Mouse (Mus musculus) heart, postnatal 10 days (tissue): ENCODE measurements around the gene Krt78. TPM values are rescaled to one million over a fixed set of nuclear protein-coding genes. Genes with fewer than 3 reads are reported as not detected.

Experiments used
- DNase-seq, 2 experiments: peaks; one replicate each; pipeline ENCODE4 v3.0.0; 2021
- intact Hi-C: fragments of 180-260 bp; cut with DNase I; formaldehyde crosslinking; loops from one replicate; pipeline ENCODE4 v1.15.1; 2025
- total RNA-seq, 2 experiments: library from RNA; stranded (reverse); gene quantifications; 2 replicates each; pipeline ENCODE4 v1.2.3; 2021

The Krt78 gene
- total RNA-seq, 2 experiments from 2014 or later: not detected

DNA sequence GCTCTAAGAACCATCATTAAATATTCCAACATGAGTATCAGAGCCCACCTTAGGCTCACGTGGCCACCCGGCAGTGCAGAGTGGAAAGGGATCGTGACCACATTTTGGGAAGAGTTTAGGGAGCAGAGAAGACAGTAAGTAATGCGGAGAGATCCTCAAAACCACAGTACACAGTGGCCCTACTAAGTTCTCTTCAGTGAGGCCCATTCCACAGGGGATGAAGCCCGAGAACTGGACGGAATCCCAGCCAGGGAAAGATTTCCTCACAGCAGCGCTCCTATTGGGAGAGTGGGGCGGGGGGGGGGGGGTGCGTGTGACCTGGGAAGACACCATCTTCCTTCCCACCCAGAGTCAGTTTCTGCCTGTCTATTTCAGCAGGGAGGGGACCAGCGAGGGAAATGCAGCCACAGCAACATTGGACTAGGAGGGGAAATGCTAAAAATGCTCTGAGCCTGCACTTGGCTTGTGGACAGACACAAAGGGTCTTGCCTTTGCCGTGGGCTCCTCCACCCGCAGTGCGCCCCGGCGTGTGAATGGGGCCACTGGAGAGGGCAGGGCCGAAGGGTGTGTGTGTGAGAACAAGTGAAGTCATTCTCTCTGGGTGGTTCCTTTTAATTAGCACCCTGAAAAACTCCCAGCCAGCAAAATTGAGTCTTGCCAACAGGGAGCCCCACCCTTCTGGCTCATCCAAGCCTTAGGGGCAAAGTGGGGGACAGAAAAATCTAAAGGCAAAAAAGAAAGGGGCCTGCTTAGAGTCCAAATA is 20.2 kb upstream of the Krt78 start:
- no peak for DNase-seq
- intact Hi-C loops: loop anchor here (5.0 kb wide), 1 partner anchor 72 kb away; no protein-coding TSS in a partner anchor

DNA sequence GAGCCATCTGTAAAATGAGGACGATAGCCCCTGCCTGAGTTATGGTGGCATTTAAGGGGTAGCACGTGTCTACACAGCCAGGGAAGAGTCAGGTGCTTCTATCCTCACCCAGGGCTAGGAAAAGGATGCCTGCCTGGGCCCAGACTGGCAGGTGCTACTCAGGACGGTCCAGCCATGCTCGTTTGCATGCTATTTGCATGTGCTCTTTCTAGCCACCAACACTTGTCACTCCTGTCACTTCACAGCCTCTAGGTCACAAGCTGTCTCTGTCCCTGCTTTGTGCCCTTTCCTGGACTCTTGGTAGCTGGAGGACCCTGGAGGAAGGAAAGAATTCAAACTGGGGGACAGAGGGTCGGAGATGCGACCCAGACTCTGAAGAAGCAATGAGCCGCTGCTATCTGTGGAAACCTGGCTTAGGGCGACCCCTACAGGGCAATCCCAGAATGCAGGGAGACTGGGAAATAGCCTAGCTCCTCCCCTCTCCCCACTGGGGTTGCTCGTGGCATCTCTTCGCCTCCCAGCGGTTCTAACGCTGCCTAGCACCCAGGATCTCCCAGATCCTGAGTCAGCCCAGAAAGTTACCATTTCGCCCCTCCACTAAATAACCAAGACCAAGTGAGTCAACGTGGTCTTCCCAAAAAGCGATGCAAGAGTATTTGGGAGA is 19.5 kb upstream of the Krt78 start:
- intact Hi-C loops: loop anchor here (1.0 to 5.0 kb wide), 3 partner anchors 71 to 454 kb away; no protein-coding TSS in a partner anchor
- DNase-seq: peak; percentile 95 to 98

DNA sequence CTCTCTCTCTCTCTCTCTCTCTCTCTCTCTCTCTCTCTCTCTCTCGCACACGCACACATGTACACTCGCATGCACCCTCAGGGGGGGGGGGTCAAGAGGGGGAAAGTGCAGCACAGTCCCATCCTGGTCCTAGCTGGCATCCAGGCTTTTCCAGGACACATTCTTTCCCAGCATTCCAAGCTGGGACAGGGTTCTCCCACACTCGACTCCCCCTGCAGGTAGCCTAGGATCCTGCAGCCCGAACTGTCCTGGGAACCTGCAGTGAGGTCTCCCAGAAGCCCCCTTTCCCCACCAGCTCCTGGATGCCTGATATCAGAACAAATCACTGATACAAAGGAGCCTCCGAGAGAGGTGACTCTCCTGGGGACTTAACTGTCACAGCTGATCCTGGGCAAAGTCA is 16.4 kb upstream of the Krt78 start:
- intact Hi-C loops: loop anchor here (5.0 kb wide), 1 partner anchor 68 kb away; no protein-coding TSS in a partner anchor
- peak in 1 of 2 experiments; percentile 74 for DNase-seq

DNA sequence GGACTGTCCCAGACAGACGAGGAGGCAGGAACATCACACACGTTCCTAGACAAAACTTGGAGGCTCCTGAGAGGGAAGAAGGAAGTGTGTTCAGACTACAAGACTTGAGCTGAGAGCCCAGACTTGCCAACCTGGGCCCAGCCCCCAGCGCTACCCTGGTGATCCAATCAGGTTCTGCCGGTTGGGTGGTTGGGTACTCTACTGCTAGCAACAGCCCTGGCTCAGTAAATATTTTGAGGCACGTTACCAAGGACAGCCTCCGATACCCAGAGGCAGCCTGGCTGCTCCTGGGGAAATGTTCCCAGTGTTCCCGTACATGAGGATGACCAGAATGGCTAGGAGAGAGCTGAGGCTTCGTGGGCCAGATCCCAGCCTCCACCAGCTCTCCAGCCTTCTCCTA is 12.7 kb upstream of the Krt78 start:
- intact Hi-C loops: no loop called here
- DNase-seq: peak; percentile 41 to 54

DNA sequence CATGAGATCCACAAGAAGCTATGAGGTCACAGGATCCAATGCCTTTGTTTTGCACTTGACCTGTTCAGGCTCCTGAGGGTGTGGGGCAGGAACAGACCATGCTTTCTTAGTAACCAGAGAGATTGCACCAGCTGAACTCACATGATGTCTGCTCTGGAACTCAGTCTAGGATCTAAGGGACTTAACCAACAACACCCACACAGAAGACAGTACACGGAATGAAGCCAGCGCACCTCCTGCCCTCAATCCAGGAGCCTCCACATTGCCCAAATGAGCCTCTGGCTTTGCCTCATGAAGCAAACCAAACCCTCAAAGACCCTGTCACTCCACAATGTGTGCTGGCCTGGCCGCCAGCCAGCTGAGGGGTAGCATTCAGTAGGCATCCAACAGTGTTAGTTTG is 4.8 kb upstream of the Krt78 start:
- no peak for DNase-seq
- intact Hi-C loops: no loop called here

DNA sequence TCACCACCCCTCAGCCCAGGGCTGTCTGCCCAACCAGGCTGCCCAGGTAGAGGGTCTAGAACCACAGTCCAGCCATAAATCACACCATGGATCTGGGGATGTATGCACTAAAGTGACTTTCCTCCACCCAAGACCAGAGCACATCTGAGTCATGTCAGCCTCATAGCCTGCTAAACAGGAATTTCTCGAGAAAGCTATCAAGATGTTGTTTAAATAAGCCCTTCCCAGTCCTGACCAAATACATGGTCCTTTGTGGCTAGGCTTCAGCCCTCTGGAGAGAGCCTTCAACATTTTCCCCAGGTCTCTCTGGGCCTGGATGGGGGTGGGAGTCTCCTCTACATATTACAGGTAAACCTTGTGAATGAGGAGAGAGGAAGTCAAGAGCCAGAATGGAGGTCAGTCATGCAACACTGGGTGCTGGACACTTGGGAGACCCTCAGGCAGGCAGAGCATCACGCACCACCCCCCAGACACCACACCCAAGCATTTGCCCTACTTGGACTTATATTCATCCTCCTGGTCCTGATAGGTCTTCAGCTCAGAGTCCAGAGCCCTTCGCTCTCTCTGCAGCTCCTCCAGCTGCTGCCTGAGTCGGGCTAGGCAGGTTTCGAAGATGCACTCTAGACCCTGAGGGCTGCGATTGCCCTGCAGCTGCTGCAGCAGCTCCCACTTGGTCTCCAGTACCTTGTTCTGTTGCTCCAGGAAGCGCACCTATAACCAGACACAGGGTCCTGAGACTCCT is 1.2 kb downstream of the Krt78 start:
- DNase-seq: no peak
- intact Hi-C loops: no loop called here

DNA sequence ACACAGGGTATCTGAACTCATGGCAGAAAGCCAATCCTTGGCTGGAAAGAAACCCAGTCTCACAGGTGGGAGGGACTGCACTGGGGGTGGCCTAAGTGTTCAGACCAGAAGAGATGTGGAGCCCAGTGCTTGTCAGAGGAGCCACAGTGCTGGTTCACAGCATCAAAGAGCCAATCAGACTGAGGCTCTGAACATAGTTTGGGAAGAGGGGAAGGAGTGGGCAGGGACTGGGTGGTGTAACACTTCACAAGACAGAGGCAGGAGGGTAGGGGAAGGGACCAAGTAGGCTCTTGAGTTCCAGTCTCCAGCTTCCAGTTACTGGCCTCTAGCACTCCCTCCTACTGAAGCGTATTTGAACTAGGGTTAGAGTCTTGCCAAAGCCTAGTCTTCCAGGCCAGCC is 8.7 kb downstream of the Krt78 start:
- intact Hi-C loops: no loop called here
- no peak for DNase-seq

DNA sequence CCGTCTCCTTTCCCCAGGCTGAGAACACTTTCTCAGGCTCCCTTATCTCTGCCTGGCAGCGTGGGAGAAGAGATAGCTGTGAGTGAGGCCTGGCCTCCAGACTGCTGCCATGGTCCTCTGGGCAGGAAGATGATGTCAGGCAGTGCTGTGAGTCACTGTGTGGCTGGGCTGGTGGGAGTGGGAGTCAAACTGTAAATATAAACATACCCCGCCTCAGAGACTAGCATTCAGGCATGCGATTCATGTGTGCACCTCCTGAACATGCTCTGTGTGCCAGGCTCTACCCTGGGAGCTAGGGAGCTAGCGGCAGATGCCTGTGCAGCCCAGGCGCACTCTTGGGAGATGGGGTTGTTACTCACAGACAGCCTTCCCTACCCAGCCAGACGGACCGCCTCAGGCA is 12.1 kb downstream of the Krt78 start:
- intact Hi-C loops: no loop called here
- DNase-seq: peak; percentile 28 to 32

DNA sequence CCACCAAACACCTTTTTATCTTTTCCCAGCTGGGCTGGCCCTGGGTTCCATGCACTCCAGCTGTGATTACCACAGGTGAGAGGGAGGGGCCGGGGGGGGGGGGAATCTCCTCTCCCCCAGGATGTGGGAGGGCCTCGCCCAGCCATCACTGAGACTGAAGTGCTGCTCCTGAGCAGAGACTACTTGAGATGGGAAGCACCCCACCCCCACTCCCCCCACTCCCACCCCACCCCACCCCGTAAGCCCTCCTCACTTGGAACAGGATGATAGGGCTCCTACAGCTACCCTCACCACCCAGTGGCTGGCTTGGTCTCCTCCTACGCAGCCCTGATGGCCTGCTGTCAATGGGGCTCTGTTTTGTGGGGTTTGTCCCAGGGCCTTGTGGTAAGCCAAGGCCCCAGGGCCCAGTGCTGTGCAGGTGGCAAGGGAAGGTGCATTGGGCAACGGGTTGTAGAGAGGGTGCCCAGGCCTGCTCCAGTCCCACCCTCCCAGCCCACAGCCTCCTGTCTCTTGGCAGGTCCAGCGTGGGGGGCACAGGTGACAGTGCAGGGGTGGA is 13.7 kb downstream of the Krt78 start, which contains the start of gene Krt79:
Gene Krt79 (minus strand): TSS at position 51 of the 556 bp plus-strand sequence.
- intact Hi-C loops: no loop called here

DNA sequence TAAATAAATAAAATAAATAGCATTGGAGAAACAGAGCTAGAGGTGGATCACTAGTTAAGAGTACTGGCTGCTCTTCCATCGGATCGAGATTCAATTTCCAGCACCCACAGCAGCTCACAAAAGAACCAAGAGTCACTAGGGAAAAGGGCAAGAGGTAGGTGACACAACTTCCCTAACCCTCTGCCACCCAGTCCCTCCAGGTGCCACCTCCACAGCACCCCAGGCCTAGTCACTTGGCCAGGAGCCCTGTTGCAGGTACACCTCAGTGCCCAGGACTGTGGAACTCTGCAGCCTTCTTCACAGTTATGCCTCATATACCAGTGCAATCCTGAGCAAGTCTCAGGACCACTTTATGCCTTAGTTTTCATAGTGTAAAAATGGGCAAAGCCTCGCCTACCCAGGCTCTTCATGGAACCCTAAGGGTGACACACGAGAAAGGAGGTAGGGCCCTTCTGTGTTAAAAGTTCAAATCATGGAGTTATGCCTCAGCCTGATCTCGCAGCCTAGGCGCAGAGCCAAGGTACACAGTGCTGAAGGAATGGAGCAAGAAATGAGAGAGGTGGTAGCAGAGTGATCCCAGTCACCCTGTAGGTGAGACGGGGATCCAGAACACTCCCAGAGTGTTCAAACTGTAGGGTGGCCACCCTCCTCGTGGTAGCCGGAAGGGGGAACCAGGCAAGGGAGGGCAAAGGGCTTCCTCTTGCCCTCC is 15.3 kb downstream of the Krt78 start:
- DNase-seq: no peak
- intact Hi-C loops: no loop called here

More for the DNA sequence above, 13.7 kb downstream of the Krt78 start, which contains the start of gene Krt79:
- no peak for DNase-seq

DNA sequence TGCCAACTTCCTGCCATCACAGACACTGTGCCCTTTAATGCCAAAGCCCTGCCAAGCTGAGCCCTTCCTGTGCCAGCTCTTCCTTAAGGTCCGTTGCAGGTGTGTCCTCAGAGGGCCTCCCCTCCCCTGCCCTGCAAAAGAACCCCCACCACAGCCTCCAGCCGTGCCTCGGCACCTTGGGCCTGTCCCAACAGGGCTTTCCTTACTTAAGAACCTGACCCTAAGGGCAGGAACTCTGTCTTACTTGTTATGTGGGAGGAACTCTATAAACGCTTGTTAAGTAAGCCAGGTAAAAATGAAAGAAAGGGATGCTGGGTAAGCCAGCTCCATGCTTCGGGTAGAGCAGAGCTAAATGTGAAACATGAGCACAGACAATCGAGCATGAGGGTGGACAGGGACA is 21.1 kb downstream of the Krt78 start:
- DNase-seq: no peak
- intact Hi-C loops: no loop called here

DNA sequence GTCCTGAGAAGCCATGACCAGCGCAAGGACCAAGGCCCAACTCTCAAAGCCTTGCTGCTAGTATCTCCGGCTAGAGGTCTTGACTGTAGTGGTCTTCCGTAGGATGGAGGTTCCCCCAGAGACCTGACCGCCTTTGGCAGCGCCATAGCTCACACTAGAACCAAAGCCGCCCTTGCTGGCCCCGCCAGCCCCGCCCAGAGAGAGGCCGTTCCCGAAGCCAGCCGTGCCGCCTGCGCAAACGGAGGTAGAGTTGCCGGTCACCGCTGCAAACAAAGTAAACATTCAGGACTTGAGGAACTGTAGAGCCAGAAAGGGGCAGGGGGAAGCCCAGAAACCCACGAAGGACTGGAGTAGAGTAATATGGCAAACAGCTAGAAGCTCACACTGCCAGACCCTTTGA is 24.4 kb downstream of the Krt78 start:
- DNase-seq: peak; percentile 12 to 31
- intact Hi-C loops: no loop called here

DNA sequence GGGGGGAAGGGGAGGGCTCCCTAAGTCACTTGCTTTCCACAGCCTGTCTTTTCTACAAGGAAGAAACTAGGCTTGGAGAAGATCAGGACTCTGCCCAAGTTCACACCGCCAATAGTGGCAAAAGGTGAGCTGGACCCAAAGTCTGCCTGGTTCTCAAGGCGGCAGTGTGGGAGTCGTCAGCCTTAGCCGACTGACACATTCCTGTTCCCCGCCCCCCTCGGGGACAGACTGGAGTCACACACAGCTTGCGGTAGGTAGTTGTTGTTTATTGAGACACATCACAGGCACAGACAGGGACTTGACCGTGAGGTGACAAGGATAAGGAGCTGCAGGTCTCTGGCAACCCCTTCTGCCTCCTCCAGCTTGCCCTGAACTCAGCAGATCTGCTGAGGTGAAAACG is 25.0 kb downstream of the Krt78 start:
- DNase-seq: no peak
- intact Hi-C loops: no loop called here

DNA sequence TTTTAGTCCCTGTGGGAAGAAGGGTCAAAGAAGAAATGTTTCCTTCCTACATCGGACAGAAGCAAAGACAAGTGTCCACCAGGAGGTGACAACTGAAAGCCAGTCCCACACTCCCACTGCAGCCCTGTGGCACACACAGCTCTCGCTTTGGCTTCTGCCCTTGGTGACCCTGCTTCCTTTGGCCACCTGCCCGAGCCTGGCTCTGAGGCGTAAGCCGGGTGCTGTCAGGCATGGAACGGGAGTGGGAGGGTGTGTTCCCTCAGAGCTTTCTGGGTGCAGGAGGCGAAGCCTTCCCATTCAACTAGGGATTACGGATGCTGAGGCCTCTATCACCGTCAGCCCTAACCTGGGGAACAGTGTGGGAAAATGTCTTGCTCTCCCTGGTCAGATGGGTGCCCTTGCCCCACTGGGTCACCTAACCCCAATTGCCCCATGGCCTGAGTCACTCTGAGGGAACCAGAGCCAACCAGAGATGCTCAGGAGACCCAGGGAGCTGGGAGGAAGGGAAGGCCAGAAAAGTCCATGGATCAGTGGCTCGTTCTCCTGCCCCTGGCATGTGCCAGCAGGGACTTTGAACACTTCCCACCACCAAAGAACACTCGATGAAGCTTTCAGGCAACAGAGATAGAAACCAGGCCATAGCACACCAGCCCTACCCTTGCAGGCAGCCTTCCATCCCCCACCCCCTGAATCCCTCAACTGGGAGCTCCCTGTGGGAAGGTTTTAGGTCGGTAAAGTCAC is 26.6 kb downstream of the Krt78 start:
- intact Hi-C loops: no loop called here
- DNase-seq: peak; percentile 20 to 36

DNA sequence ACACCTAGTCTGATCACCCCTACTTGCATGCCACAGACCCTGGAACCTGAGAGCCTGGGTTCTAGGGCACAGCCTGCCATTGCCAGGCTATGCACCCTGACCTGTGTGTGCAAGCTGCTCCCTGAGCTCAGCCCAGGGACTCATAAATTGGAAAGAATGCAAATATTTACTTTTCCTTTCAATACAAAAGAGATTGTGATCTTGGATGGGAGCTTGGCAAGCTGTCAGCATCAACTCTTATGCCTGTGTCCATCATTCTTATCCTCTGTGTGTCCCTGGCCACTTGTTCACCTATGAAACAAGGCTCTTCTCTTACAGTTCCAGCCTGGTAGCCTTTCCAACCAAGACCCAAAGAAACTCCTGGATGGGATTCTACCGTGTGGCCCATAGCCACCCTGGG is 29.0 kb downstream of the Krt78 start:
- no peak for DNase-seq
- intact Hi-C loops: no loop called here

DNA sequence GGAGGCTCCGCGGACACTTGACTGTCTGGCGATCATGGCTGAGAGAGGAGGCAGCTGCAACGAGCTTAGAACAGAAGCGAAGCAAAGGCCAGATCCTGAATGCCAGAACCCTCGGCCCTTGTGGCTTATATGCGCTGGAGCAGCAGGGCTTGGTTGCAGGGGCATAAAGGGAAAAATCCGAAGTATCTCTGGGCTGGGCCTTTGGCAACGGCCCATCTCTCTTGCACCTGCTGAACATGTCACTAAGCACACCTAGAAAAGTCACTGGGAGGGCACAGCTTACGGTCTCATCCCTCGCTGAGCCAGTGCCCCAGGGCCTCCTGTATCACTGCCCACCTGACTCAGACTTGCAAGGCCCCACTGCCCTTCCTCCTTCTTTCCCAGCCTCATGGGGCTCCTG is 29.5 kb downstream of the Krt78 start, which contains the start of gene Krt4:
Gene Krt4 (minus strand): TSS at position 101 of the 400 bp plus-strand sequence.
- intact Hi-C loops: no loop called here
- no peak for DNase-seq

DNA sequence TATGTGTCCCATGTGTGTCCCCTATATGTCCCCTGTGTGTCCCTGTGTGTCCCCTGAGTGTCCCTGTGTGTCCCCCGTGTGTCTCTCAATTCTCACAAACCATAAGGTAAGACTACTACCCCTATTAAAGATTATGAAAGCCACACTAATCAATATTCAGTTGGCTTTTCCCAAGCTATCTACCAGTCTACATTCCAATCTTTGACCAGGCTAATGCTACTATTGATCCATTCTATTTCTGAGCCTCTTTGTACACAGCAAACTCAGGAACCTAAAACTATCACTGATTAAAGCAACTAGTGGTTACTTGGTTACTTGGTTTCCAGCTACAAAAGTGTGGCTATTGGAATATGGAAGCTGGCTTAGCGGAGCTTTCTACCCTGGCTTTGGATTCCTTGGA is 31.8 kb downstream of the Krt78 start:
- intact Hi-C loops: no loop called here
- no peak for DNase-seq

DNA sequence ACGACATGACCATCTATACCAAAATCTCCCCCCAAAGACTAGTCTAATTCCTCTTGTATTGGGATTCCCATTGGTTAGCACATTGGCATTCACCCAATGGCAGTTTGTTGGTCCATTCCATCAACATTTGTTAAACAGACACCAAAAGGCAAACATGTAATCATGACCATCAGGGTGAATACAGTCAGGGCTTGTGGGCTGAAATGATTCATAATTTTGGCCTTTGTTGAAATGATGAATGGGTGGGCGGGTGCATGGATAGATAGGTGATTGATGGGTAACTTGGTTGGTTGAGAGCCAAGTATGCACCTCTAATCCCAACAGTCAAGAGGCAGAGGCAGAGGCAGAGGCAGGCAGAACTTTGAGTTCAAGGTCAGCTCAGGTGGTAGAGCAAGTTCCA is 38.0 kb downstream of the Krt78 start:
- intact Hi-C loops: no loop called here
- no peak for DNase-seq

DNA sequence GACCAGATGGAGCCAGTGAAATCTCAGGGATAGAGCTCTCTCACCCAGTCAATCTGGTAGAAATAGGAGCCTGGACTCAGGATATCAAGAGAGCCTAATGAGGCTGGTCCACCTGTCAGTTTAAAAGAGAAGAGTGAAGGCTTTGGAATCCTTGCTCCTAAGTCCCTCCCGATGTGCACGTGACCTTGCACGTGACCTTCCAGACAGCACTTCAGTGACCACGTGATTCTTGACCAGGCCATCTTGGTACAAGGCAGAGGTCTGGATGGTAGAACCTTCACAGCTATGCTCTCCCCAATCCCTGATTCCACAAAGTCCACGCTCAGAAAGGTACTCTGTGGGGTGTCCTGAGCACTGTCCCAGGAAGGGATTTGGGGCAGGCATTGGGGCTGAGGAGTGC is 49.2 kb downstream of the Krt78 start:
- no peak for DNase-seq
- intact Hi-C loops: loop anchor here (5.0 kb wide), 1 partner anchor 67 kb away; no protein-coding TSS in a partner anchor
